Mouse (Mus musculus) kidney, adult 11 months (tissue): ENCODE data around the gene Atg14.
"Not testable (repeated sequence)": the region's sequence is repeated elsewhere in the genome, so short reads cannot be mapped to it uniquely, and the experiment has no call there.

Experiments
- DNase-seq: peaks from one replicate; pipeline ENCODE4 v3.0.0; 2022

Gene Atg14

GRCm38 (mm10) chr14:47541325-47541948 lies 29.0 kb downstream of the Atg14 start:
- no peak for DNase-seq

- DNase-seq: peak; percentile 38
These were observed 35.4 kb downstream of the Atg14 start for GRCm38 (mm10) chr14:47535096-47535495.

GRCm38 (mm10) chr14:47534176-47534525 lies 36.3 kb downstream of the Atg14 start:
- no peak for DNase-seq

GRCm38 (mm10) chr14:47533365-47534175 lies 36.9 kb downstream of the Atg14 start:
- DNase-seq: peak; percentile 88

- DNase-seq: no peak
These were observed 38.0 kb downstream of the Atg14 start for GRCm38 (mm10) chr14:47532496-47532895.

- not testable (repeated sequence) for DNase-seq
These were observed 40.9 kb downstream of the Atg14 start for GRCm38 (mm10) chr14:47529592-47529991.

GRCm38 (mm10) chr14:47529019-47529418 lies 41.4 kb downstream of the Atg14 start:
- peak; percentile 60 for DNase-seq

GRCm38 (mm10) chr14:47528293-47528692 lies 42.2 kb downstream of the Atg14 start:
- DNase-seq: no peak

- DNase-seq: no peak
These were observed 42.6 kb downstream of the Atg14 start for GRCm38 (mm10) chr14:47527833-47528232.

- DNase-seq: no peak
These were observed 44.6 kb downstream of the Atg14 start for GRCm38 (mm10) chr14:47525861-47526260.

- no peak for DNase-seq
These were observed 45.1 kb downstream of the Atg14 start for GRCm38 (mm10) chr14:47525374-47525773.

GRCm38 (mm10) chr14:47522301-47522700 lies 48.1 kb downstream of the Atg14 start:
- DNase-seq: no peak

GRCm38 (mm10) chr14:47521609-47522008 lies 48.8 kb downstream of the Atg14 start:
- no peak for DNase-seq

- no peak for DNase-seq
These were observed 49.5 kb downstream of the Atg14 start for GRCm38 (mm10) chr14:47520751-47521449.

GRCm38 (mm10) chr14:47518619-47519018 lies 51.8 kb downstream of the Atg14 start:
- no peak for DNase-seq

- no peak for DNase-seq
These were observed 53.7 kb downstream of the Atg14 start for GRCm38 (mm10) chr14:47516755-47517154.

- DNase-seq: no peak
These were observed 54.8 kb downstream of the Atg14 start for GRCm38 (mm10) chr14:47515636-47516035.

GRCm38 (mm10) chr14:47514816-47515453 lies 55.5 kb downstream of the Atg14 start:
- DNase-seq: peak; percentile 39

GRCm38 (mm10) chr14:47513606-47514005 lies 56.8 kb downstream of the Atg14 start:
- DNase-seq: no peak

- DNase-seq: no peak
These were observed 60.2 kb downstream of the Atg14 start for GRCm38 (mm10) chr14:47510244-47510643.

- DNase-seq: no peak
These were observed 62.4 kb downstream of the Atg14 start for GRCm38 (mm10) chr14:47508035-47508434.

- no peak for DNase-seq
These were observed 63.8 kb downstream of the Atg14 start for GRCm38 (mm10) chr14:47506676-47507075.

- DNase-seq: no peak
These were observed 66.4 kb downstream of the Atg14 start for GRCm38 (mm10) chr14:47504036-47504435.
